Mouse (Mus musculus): ENCODE measurements around the gene Aknad1.

The Aknad1 gene

DNA sequence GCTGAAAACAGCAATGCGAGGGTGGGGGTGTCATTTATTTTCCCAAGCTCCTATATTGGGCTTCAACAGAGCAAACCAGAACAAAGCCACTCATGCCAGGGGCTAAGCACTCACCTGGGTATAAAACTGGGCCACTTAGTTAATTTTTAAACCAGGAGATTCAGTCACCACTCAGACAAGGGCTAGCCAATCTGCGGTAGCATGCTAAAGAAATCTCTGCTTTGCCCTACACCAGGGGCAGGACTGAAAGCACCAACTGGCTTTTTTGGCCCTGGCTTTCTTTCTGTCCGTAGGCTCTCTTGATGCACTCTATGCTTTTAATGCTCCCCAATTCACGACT is 49.0 kb downstream of the Aknad1 start:
- DNase-seq = no peak

DNA sequence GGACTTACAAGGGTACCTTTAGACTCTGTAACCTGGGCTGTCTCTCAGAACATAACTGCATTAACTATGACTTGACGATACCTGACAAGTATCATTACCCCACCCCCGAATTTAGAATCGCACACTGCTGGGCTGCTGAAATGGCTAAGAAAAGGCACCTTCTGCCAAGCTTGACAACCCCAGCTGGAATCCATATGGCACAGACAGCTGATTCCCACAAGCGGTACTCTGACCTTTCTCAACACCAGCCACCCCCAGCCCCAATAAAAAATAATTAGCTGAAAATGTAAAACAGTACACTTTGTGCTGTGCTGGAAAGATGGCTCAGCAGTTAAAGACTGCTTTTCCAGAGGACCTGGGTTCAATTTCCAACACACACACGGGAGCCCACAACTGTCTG is 49.8 kb downstream of the Aknad1 start:
- DNase-seq = no peak

DNA sequence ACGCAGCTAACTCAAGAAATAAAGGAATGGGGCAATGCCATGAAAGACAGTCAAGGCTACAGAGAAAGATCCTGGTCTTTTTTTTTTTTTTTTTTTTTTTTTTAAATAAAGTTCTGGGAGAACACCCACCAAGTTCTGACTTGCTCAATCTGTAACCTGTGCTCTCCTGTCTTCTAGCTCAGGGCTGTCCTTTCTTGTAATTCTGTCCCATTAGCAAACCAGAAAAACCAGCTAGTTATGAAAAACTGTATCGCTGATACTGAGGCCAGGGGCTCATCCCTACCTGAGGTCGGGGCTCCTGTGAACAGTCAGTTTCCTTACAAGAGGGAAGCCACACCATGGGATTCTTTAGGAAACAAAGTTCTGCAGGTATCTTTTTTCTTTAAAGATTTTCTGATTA is 51.0 kb downstream of the Aknad1 start:
- DNase-seq = no peak

DNA sequence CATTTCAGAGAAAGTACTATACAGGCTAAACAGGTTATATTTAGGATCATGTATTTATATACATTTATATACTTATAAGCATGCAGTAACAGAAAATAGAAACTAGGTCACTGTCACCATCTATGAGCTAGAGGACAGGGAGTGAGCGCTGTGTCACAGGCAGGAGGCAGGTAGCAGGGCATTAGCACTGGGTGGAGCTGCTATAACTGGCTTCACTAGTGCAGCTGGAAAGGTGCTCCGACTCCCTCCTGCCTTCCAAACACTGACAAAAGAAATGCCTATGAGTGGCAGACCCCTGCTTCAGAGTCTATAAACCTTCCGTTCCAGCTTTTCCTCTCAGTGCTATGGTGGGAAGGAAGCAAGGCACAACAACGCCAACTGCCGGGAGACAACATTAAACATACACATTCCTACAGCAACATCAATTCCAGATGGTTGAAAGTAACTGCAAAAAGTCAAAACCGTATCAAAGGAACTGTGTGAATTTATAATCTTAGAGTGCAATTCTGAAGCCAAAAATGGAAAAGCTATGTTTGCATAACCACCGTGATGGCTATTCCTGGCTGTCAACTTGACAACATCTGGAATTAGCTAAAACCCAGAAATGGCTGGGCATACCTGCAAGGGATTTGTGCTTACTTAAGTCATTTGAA is 51.7 kb downstream of the Aknad1 start:
- DNase-seq = peak; percentile 10

- no peak for DNase-seq
Observed at GRCm38 (mm10) chr3:108792420-108792819, 53.0 kb downstream of the Aknad1 start.

- no peak for DNase-seq
Observed at GRCm38 (mm10) chr3:108794780-108795179, 55.3 kb downstream of the Aknad1 start.

DNA sequence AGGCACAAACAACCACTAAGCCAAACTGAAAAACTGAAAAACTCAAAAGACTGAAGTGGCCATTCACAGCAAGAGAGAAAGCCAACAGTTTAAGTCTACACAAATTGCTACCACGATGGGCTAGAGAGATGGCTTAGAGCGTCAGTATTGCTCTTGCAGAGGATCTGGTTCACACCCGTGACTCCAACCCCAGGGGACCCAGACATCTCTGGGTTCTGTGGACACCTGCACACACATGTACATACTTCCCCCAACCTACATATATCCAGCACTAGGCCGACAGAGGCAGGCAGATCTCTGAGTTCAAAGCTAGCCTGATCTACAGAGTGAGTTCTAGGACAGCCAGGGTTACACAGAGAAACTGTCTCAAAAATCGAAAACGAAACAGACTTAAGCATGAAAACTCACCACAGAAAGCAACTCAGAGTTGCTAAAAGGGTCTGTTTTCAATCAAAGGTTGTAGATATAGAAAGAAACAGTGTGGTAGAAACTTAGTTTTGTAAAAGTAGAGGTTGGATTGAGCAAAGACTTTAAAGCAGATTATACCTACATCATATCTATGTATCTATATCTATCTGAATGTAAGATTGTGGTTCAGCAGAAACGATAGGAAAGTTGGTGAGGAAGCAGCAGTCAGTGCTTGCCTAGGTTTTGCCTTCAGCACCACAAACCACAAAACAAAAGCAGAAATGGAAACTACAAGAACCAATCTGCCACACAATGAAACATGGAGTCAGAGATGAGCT is 56.3 kb downstream of the Aknad1 start:
- DNase-seq = no peak

GRCm38 (mm10) chr3:108796386-108796785 is 56.9 kb downstream of the Aknad1 start:
- DNase-seq = no peak

- DNase-seq = no peak
Observed at GRCm38 (mm10) chr3:108797723-108798122, 58.3 kb downstream of the Aknad1 start.

- DNase-seq = no peak
Observed at GRCm38 (mm10) chr3:108798375-108798774, 58.9 kb downstream of the Aknad1 start.

DNA sequence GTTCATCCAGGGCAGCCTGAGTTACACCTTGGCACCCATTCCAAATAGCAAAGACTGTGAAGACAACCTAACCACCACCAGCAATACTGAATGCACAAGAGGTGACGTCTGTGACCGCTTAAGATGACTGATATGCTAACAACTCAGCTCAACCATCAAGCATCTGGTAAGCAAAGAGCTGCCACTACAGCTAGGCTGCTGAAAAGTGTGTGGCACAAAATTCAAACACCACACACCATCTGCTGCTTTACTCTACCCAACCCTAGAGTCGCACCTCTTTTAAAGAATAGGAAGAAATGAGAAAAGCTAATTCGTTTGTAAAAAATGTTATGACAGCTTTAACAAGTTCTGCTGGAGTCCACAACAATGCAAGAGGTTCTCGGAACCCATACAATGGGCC is 66.2 kb downstream of the Aknad1 start:
- DNase-seq = no peak

DNA sequence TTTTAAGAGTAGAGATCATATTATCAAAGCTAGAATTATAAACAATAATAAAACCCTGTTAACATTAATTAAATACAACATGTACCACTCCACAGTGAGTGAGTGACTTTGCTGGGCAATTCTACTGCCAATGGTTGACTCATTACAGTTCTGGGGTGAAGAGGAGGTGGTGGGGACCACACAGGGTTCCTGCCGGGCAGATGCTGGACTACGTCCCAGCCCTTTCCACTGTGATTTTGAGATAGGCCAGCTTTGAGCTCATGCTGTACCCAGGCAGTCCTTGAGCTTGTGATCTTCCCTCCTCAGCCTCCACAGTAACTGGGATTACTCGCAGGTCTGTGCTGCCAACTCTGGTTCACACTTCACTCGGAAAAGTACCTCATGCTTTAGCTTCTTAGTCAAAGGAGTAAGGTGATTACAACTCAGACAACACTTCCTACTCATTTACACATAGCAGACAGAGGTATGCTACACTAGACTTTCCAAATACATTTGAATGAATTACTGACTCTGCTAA is 71.3 kb downstream of the Aknad1 start:
- no peak for DNase-seq

GRCm38 (mm10) chr3:108815631-108816030 is 76.2 kb downstream of the Aknad1 start:
- no peak for DNase-seq

DNA sequence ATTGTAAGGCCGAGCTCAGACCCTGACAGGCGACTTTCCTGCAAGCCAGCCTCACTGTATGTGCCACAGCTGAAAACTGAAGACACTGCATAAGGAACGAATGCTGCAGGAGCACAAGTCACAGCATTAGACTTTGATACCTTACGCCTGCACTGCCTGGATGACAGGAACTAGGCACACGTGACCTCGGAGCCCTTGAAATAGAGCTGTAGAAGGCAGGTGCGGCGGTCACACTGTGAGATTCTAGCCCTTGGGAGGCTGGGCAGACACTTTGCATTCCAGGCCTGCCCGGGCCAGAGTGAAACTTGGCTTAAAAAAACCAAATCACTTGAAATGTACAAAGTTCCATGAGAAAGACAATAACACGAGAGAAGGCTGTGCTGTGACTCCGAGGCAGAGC is 91.0 kb downstream of the Aknad1 start:
- no peak for DNase-seq

GRCm38 (mm10) chr3:108831750-108832149 is 92.3 kb downstream of the Aknad1 start:
- no peak for DNase-seq

All from right cerebral cortex, postnatal 25 days (tissue).